Mouse (Mus musculus): ENCODE measurements around the gene Tifab.
"Not testable (repeated sequence)": the region's sequence is repeated elsewhere in the genome, so short reads cannot be mapped to it uniquely, and the experiment has no call there.

The Tifab gene

DNA sequence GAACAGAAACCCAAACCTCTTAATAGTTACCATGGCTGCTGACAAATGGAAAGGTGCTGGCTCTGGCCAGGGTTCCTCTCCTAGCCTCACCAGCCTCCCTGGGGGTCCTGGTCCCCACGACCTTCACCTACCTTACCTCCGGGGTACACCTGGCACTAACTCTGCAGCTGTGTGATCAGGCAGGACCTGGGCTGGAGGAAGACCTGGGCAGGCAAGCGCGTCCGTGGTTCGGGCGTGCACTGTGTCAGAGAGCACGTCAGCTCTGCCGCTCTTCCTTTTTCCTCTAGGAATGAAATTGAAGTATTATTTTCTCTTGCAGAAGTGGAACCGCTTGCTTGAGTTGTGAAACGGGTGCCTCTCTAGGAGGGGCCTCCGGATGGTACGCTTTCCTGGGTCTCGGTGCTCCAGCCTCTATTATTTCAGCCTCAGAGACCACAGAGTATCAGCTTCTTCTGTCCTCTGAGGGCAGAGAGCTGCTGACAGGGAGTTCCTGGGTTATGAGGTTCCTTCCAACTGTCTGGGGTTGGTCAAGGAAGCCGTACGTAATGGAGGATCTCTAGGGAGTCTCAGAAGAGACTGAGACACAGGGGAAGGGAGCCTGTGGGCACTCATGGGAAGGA lies at the start of gene Tifab:
TSS of gene Tifab (minus strand) at position 470 of the 620 bp plus-strand sequence.
- DNase-seq (ENCODE audit: extremely low read depth, low read depth) = no peak

DNA sequence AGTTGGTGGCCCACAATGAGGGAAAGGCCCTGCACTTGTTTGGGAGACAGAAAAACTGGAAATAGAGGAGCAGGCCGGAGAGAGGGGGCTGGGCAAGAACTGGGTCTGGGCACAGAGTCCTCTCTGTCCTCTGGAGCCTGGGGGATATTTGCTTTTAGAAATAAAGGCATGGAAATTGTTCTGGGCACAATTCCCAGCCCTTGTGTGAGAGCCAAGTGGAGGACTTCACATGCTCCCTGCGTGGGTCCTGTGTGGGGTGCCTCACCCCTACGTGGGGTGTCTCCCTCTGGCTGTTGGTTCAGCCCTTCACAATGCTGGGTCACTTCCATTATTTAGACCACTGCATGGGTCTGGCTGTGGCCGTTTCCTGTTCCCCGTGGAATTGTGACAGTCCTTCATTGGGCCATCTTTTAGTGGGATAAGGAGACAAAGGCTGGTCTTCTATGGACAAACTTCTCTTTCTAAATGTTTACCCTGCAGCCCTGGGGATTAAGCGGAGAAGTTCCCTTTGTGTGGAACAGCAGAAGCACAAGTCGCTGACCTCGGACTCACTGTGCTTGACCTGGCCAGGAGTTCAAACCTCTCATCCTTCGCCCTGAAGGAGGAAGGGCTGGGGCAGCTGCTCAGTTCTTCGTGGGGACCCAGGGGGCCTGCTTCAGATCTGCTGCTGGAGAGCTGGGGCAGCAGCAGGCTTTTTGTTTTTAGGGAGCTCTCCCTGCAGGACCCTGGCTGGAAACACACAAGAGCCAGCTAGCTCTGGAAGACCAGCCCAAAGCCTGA lies 47.7 kb upstream of the Tifab start:
- no peak for DNase-seq (ENCODE audit: extremely low read depth, low read depth)

DNA sequence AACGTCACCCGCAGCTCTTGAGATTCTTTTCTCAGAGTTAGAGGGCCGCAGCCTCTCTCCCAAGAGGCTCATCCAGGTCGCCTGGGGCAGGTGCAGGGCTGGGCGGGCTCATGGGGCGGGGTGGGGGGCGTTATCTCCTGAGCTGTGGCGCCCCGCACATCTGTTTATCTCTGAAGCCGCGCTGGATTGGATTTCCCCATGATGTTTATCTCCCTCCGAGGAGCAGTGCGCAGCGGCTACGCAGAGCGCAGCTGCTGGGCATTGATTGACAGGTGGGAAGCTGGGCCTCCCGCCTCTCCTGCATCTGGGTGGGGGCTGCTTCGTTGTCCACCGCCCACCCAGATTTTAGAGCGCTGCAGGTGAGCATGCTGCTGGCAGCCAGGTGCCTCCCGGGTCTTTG lies 44.9 kb upstream of the Tifab start:
- no peak for DNase-seq (ENCODE audit: extremely low read depth, low read depth)

DNA sequence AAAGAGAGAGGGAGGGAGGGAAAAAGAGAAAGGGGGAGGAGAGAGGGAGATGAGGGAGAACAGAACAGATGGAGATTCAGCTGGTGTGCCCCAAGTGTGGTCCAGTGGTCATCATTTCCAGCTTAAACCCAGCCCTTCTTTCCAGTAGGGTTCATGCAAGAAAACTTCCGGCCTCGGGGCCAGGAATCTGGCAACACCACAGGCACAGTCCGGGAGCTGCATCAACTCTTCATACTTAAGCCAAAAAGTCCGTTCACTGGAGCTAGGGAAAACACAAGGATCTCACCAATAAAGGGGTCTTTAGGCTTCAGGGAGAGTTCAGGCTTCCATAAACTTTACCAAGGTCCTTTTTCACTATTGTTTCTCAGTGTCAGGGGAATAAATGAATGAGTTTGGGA lies 44.2 kb upstream of the Tifab start:
- DNase-seq (ENCODE audit: extremely low read depth, low read depth) = no peak

DNA sequence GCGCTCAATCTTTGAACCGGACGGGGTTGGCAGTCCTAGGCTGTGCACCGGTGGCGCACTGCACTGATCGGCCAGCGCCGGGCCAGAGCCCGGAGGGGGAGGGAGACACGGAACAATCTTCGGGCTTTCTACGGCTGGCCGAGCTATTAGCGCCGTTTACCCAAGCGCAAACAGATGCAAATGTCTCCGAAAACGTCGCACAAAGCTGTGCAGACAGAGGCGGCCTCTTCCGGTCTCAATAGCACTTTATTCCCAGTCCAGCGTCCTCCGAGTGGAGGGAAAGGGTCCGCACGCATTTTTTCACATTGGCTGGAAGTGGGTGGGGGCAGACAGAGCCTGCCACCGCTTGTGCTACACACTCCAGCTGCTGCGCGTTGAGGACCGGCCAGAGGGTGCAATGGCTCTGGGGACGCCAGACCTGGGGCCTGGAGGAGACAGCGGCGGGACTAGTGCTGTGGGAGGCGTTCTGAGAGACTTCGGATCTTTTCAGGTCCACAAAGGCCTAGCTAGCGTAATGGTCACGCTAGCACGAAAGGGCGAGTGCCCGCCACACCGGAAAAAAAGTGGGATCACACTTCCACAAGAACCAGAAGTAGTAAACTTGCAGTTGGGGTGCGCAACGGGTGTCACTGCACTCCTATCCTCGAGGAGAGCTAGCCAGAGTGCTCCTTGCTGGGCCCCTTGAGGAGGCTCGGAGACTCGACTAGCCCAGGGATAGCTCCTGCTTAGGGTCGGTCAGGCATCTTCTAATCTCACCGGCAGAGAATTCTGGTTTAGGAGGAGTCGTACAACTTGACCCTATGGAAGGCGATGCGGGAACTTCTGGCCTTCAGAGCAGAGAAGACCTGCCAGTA lies 43.5 kb upstream of the Tifab start:
- no peak for DNase-seq (ENCODE audit: extremely low read depth, low read depth)

DNA sequence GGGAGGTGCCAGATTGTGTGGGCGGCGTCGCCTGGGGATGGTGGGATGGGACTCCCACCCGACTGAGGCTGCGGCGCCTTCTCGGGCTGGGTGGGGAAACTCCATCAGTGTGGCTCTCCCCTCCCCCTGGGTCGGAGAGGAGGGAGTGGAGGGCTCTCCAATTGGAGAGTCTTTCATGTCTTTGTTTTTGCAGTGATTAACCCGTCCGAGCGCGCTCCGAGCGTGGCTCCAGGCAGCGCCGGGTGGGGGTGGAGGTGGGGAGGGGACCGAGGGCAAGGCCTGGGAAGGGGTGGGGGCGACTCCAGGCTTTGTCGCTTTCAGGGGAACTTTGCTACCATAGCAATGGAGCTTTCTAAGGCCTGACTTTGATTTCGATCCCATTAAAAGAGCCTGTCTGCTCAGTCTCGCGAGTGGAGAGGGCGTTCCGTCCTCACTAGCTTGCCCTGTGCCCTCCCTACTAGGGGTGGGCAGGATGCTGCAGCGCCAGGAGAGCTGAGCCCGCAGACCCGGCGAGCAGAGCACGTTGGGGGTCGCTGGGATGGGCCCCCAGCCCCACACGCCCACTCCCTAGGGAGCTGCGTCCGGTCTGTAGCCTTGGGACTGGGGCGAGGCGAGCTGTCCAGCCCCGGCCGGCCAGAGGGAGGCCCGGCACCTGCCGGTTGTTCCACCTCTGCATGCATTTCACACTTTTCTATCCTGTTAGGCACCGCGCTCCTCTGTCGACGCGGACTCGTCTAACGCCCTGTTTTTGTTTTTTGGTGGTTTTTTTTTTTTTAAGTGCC lies 42.6 kb upstream of the Tifab start:
- no peak for DNase-seq (ENCODE audit: extremely low read depth, low read depth)

DNA sequence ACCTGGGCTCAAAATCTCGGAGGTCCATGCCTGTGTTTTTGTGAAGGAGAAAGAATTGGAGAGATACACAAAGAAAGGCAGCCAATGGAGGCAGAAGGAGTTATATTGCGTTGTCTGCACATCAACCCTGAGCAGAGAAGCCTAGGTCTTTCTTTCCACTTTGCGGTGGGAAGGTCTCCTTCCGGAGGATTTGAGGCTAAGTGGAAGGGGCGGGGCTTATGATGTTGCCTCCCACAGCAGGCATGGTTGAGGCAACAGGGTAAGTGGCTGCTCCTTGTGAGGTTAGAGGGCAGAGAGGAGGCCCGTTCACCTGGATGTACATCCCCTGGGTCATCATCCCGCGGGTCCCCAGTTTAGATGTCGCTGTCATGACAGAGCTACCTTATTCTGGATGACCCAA lies 40.6 kb upstream of the Tifab start:
- DNase-seq (ENCODE audit: extremely low read depth, low read depth) = no peak

DNA sequence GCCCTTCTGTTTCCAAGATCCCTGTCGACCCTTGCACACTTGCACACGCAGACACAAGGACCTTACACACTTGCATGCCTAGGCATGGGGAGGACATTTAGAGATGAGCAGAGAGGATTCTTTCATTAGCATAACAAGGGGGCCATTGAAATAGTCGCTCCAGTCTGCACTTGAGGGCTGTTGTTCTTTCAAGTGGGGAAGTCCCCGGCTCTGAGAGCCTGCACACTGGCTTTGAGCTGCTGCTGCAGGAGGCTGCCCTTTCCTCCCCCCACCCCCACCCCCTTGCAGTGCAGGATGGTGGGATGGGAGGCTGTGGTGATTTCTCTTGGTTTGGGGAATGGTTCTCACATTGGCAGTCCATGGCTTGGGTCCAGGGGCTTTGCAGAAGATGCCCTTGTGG lies 37.4 kb upstream of the Tifab start:
- DNase-seq (ENCODE audit: extremely low read depth, low read depth) = no peak

DNA sequence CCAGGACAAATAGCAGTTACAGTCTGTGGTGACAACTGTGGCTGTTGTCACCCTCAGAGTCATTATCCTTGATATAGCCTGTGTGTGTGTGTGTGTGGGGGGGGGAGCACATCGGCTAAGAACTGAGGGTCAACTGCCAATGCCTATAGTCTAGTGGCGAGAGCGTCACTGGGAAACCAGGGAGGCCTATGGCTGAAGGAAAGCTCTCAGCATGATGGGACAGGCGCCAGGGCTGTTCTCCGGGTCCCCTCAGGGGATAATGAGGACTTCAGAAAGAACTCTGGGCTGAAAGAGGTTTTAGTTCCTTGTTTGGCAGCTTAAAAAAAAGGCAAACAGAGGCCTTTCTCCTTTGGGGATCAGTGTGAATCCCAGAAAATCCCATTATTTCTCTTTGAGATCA lies 35.9 kb upstream of the Tifab start:
- no peak for DNase-seq (ENCODE audit: extremely low read depth, low read depth)

DNA sequence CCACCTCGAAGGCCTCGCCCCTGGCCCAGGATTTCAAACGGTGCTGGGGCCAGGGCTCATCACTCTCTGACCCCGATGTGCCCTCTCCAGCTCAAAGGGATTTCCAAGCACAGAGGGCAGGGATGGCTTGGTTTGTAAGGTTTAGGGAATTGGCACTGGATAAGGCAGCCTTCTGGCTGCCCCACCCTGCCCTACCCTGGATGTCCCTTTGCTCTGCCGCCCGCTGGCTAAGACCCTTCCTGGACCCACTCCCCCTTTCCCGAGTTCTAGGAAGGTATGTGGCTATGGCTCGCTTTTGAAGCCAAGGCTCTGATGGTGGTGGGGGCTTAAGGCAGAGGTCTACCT lies 30.4 kb upstream of the Tifab start:
- DNase-seq (ENCODE audit: extremely low read depth, low read depth) = no peak

DNA sequence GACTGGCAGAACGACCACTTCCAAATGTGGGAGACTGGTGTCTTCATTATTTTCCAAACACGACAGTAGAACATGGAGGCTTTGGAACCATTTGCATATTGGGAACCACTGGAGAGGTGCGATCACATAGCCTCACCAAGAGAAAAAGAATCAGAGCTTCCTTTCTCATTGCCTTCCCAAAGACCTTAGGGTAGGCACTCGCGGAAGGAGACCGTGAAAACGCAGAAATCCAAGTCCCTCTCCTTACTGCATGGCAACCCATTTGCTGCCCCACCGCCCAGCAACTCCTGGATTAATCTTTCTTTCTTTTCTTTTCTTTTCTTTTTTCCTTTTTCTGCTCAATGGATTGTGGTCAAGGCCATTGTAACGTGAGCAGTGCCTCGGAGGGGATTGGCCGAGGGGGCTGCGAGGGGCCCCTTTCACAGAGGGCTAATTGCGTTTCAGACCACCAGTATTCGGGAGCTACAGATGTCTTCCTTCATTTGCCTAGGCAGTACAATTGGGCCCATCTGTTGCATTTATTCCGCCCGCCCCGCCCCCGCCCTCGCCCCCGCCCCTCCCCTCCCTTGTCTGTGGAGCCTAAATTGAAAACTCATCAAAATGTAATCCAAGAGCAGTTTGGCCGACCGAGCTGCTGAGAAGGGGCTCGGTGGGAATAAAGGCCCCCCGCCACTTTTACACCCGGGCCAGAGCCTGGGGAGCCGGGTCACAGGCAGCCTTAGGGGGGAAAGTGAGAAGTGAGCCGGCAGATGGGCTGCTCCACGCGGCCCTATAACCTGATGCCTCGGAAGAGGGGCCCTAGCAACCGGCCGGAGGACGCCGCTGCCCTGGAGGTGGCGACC lies 29.8 kb upstream of the Tifab start:
- no peak for DNase-seq (ENCODE audit: extremely low read depth, low read depth)

DNA sequence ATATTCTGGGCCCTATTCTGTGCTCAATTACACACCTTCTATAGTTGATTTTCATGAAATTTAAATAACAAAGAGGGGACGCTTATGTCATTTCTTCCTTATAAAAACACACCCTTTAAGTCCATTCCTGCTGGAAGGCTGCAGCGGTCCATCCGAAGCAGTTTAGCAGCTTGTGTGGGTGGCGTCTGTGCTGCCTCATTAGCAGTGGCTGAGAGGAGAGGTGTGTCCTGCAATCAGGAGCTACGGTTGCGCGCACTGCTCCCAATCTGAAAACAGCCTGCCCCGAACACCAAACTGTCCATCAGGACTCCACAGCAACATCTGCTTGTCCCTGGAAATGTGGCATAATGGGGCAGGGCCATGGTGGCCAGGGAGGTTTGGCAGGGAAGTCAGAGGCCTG lies 20.8 kb upstream of the Tifab start:
- DNase-seq (ENCODE audit: extremely low read depth, low read depth) = no peak

DNA sequence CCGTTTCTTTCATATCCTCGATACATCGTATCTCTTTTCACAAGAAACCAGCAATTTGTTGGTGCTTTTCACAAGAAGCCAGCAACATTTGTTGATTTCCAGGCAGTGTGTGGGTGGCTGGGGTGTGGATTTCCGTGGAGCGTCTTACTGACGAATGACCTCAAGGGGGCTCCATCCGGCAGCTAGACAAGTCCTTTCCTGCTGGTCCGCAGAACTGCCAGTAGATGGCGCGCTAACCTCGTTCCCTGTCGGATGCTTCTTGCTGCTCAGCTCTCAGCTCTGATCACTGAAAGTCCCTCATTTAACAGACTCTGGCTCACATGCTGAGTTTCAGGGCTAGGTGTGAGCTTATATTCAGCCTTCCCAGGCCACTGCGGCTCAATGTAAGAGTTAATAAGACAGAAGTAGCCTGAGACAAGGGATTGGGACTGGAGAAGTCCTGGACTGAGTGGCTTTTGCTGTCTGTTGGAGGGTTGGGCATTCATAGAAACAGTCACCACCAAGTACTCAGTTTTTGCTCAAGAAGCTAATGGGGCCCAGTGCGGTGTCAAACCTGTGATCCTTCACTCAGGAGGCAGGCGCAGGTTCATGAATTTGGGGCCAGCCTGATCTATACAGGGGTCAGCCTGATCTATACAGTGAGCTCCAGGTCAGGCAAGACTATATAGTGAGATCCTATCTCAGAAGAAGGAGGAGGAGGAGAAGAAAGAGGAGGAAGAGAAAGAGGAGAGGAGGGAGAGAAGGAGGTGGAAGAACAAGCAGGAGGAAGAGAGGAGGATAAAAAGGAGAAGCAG lies 19.0 kb upstream of the Tifab start:
- peak; percentile 20 for DNase-seq (ENCODE audit: extremely low read depth, low read depth)

DNA sequence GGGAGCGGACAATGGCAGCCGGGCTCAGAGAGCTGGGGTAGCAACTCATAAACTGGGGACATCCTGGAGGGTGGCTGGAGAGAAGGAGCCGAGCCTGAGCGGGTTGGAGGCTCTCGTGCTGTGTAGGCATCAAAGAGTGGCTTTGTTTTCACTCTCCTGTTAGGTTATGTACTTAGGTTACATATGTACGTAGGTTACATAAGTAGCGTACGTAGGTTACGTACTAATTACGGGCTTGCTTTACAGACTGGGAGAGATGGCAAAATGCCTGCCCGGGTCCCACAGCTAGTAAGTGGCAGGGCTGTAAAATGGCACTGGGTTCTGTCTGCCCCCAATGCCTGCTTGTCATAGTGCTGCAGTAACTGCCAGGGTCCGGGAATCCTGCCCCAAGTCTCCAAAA lies 18.3 kb upstream of the Tifab start:
- no peak for DNase-seq (ENCODE audit: extremely low read depth, low read depth)

DNA sequence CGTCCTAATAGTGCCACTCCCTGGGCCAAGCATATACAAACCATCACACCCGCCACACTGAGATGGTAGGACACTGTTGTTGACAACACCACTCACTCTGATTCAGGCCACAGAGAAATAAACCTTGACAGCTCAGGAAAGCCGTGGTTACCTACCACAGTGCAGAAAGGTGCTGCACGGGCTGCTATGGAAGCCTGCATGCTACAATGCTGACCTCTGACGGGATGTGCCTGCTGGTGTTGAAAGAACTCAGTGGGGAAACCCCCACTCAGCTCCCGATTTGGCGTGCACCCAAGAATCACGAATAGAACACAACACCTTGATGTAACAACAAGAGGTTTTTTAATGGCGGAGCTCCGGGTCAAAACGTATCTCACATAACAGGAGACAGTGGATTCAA lies 17.1 kb upstream of the Tifab start:
- not testable (repeated sequence) for DNase-seq (ENCODE audit: extremely low read depth, low read depth)

DNA sequence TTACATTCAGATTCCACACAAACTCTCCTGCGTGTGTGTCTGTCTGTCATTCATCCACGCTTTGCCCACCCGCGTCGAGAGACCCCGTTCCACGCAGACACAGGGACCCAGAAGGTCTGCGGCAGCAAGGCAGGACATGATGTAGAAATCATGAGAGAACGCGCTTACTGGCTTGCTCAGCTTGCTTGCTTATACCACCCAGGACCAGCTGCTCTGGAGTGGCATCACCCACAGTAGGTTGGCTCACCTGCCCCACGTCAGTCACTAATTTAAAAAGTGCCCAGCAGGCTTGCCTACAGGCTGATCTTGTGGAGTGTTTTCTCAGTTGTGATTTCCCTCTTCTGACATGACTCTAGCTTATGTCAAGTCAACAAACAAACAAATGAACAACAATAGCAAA lies 15.5 kb upstream of the Tifab start:
- DNase-seq (ENCODE audit: extremely low read depth, low read depth) = not testable (repeated sequence)

DNA sequence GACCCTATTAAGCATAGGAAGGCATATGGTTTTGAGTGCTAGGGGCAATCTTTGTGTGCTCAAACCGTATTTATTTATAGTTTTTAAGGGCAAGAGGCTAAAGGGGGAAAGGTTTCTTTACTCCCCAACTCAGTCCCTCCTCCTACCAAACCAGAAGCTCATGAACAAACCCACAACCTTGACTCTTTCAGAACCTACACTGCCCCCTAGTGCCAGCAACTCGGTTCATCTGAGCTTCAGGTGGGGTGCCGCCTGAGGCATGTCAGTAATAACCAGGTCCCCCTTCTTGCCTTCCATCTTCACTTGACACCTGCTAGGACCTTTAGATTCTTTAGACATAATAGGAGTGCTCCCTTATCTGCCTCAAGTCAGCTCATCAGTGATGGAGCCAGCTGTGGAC lies 12.5 kb upstream of the Tifab start:
- no peak for DNase-seq (ENCODE audit: extremely low read depth, low read depth)

DNA sequence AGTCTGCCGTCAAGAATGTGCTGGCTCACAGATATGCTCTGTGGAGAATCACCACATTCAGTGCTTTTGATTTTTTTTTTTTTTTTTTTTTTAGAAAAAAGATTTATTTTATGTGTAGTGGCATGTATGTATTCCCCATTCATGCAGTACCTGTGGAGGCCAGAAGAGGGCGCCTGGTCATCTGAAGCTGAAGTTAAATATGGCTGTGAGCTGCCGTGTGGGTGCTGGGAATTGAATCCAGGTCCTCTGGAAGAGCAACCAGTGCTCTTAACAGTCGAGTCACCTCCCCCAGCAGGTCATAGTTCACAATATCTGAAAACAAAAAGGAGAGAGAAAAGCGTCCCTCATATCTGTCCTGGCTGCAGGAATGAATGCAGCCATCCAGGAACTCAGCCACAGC lies 11.0 kb upstream of the Tifab start:
- no peak for DNase-seq (ENCODE audit: extremely low read depth, low read depth)

DNA sequence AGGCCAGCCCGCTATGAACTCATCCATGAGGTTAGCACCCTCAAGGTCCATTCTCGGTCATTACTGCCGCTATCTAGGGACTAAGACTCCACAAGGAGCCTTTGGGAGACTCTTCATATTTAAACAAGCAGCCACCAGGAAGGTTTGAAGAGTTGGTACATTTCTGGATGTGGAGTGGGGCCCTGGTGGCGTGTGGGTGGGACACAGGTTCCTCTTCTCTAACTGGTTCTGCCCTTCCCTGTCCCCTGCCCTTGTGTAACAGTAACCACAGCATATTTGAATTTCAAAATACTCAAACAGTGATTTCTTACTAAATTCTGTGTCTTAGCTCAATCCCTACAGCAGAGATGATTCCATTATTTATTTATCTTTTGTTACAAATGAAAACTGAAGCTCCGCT lies 5.0 kb upstream of the Tifab start:
- DNase-seq (ENCODE audit: extremely low read depth, low read depth) = no peak

DNA sequence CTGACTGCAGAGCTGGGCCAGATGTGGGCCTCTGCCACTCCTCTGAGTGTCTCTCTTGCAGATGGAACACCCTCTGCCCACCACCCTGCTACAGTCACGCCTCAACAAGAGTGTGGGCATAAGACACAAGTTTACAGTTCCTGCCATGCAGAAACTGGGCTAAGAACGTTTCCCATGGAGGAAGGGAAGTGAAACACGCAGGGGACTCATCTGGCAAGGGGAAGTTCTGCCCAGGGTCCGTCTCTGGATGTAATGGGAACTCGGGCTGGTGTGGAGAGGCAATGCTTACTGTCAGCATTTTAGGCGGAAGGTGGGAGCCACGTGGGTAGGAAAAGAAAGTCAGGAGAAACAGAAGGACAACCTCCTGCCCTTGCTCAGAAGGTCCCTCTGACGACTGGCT lies 2.7 kb upstream of the Tifab start:
- no peak for DNase-seq (ENCODE audit: extremely low read depth, low read depth)

Data from MEL-GATA-1-ER (cell line).